Mouse (Mus musculus): ENCODE measurements at regions not wholly inside any gene's neighbourhood (a gene's known extent, or its start where the extent isn't known, plus 50 kb on each side); places are given as distances from the start of the nearest gene placed in this dataset.

DNA sequence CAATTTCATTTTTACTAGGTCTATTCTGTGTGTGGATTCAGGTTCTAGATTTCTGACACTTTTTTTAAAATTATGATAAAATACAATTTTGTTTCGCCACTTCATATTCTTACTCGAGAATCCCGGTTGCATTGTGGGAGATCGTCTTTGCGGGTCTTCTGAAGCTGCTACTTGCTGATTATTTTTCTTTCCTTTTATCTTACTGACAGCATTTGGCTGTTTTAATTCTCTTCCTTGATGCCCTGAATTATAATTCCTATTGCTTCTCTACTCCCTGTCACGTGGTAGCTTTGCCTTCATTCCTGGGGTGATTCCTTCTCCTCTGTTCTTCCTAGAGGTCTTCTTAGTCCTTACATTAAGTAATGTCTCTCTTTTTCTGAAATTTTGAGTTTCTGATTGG is 193.8 kb upstream of the Tent5a start:
- DNase-seq, result no peak

GRCm38 (mm10) chr9:85499006-85499405 is 171.9 kb upstream of the Tent5a start:
- DNase-seq, result no peak

GRCm38 (mm10) chr9:85497348-85497747 is 170.2 kb upstream of the Tent5a start:
- no peak for DNase-seq

GRCm38 (mm10) chr9:85496506-85497239 is 169.5 kb upstream of the Tent5a start:
- no peak for DNase-seq

- DNase-seq, result no peak
Observed at GRCm38 (mm10) chr9:85495056-85495455, 167.9 kb upstream of the Tent5a start.

- no peak for DNase-seq
Observed at GRCm38 (mm10) chr9:85493760-85494159, 166.6 kb upstream of the Tent5a start.

- DNase-seq, result no peak
Observed at GRCm38 (mm10) chr9:85490367-85490766, 163.2 kb upstream of the Tent5a start.

DNA sequence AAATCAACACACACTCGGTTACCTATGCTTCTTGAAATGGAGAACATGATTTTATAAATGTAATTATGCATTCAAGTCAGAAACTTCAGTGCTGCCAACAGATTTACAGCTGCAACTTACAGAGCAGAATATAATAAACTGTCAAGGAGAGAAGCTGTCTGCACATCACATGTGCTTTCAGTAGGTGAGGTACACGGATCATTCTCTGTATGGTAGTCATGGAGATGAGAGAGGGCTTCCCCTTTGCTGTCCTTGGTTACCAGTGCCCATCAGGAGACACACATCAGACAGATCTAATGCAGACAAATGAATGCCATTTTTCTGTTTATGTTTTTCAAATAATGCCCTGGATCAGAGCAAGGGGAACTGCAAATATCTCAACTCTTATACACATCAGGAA is 160.8 kb upstream of the Tent5a start:
- no peak for DNase-seq

GRCm38 (mm10) chr9:85487052-85487668 is 160.0 kb upstream of the Tent5a start:
- DNase-seq, result no peak

DNA sequence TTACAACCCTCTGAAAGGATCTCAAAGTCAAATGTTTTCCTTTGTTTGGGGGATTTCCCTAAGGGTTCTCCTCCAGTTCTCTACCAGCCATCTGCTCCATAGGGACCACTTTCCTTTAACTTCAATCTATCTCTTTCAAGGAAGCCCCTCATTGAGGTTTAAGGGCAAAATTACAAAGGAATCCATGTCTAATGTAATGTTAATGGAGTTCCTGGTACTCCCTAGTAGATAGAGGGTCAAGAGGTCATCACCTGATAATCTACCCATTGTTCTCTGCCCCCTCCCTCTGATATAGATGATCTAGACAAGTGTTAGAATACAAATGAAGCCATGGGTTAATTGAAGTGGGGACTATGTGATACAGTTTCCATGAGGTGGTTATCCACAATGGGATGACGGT is 158.6 kb upstream of the Tent5a start:
- no peak for DNase-seq

- DNase-seq, result no peak
Observed at GRCm38 (mm10) chr9:85483248-85483647, 156.1 kb upstream of the Tent5a start.

GRCm38 (mm10) chr9:85480566-85480965 is 153.4 kb upstream of the Tent5a start:
- DNase-seq, result no peak

- no peak for DNase-seq
Observed at GRCm38 (mm10) chr9:85475214-85475613, 148.1 kb upstream of the Tent5a start.

DNA sequence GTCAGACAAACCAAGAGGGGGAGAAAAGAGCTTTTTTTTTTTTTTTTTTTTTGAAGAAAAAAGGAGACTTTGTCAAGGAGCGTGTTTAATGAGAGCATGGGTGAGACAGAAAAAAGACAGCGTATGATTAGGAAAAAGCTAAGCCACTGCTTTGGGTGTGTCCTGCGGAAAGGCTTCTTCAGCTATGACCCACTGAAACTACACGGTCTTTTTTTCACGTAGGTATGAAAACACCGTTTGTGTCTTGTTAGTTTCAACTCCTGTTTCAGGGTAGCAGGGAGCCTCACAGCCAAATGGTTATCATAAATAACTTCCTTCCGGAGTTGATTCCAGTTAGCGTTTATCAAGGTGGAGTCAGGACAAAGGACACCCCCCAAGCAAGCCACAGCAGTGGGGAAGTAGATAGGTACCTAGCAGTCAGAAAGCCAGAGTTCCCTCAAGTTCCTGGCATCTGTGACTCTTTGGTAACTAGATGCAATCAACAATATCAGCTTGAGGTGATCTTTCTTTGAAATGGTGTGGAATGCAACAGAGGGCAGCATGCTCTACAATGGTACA is 143.2 kb upstream of the Tent5a start:
- DNase-seq, result no peak

GRCm38 (mm10) chr9:85469288-85469687 is 142.1 kb upstream of the Tent5a start:
- no peak for DNase-seq

- no peak for DNase-seq
Observed at GRCm38 (mm10) chr9:85466671-85467070, 139.5 kb upstream of the Tent5a start.

DNA sequence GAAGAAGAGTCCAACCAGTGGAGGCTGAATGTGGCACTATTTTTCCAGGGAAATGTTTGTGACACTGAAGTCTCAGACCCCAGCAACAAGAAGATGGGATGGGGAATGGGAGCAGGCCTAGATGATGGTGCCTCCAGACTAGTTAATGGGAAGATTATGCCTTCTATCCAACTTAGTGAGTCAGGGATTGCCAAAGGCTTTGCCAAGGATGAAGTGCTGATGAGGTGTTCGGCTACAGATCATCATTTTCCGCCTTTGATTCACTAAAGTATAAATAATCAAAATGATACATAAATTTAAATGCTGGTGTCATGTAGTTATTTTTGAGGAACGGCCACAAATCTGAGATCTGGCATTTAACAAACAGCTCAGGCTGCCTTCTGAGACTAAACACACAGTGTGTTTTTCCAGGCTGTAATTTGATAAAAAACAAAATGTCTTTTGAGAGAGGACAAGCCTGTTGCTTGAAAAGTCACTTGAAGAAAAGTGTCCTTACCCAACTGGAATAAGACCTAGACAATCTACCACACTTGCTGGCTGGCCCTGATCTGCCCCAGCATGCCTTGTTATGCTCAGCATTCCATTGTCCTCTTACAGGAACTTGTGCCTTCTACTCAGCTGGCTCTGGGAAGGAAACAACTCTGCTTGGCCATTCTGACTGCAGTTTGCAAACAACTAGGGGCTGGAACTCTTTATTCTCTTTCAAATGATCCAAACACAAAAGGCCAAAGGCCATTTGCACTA is 132.1 kb upstream of the Tent5a start:
- DNase-seq, result no peak

DNA sequence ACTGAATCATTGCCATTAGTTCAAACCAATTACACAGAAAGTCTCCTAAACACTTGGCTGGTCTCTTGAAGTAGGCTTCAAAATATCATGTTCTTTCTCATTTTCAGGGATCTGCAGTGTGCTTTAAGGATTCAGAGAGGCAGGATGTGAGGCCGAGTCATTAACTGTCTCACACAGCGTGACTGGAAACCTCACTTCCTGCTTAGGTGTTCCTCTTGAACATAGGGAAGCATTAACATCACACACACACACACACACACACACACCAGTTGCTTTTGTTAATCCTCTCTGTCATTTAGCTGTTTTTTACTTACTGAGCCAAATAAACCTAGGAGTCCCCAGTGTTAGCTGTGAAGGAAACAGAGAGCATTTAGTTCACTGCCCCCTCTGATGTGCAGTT is 131.2 kb upstream of the Tent5a start:
- DNase-seq, result no peak

DNA sequence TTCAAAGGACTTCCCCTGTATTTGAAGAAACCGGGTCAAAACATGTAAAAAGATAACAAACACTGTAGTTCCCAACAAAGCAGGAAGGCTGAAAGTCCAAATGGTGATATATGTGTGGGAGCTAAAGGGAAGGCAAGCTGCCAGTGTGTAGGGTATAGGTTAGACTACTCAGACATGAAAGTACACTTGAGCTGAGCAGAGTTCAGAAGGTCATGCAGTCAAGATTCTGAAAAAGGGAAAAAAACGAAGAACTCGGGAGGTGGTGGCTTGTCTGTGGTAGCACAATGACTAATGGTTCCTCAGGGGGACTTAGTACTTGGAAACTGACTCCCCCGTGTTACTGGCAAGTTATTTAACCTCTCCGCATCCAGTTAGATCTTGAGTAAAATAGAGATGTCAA is 130.3 kb upstream of the Tent5a start:
- DNase-seq, result no peak

GRCm38 (mm10) chr9:85455382-85455781 is 128.2 kb upstream of the Tent5a start:
- no peak for DNase-seq

GRCm38 (mm10) chr9:85452196-85452857 is 125.2 kb upstream of the Tent5a start:
- no peak for DNase-seq

DNA sequence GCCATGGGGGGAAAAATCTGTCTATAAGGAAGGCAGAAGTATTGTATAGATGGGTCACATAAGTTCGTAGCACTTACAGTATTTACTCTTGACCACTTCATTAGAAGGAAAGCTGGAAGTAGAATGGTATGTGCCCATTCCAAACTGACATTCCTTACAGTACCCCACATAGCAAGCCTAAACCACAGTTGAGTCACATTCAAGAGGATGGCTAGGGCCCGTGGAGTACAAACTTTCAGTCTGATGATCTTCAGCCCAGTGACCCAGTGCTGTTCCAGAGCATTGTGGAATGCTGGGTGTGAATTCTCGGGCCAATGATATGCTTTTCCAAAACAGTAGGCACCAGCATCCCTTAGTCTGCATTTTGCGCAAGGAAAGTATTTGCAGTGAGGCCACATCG is 124.2 kb upstream of the Tent5a start:
- no peak for DNase-seq

DNA sequence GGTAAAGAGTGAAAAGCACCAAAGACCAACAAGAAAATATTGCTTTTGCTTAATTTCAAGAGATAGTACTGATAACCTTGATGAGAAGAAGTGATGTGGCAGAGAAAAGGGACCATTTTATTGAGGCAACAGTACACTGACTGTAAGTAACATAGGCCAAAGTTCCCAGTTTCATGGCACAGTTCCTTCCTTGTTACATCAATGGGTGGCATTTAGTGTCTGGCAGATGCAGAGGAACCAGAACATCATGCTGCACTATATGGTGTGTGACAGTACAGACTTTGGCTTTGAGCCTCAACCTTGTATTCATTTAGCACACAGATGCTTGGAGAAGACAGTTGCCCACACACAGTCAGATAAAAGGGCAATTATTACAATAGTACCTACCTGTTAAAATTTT is 123.7 kb upstream of the Tent5a start:
- DNase-seq, result no peak

All from kidney, postnatal 10 days (tissue).